Mouse (Mus musculus): ENCODE measurements at regions not wholly inside any gene's neighbourhood (a gene's known extent, or its start where the extent isn't known, plus 50 kb on each side); places are given as distances from the start of the nearest gene placed in this dataset.

DNA sequence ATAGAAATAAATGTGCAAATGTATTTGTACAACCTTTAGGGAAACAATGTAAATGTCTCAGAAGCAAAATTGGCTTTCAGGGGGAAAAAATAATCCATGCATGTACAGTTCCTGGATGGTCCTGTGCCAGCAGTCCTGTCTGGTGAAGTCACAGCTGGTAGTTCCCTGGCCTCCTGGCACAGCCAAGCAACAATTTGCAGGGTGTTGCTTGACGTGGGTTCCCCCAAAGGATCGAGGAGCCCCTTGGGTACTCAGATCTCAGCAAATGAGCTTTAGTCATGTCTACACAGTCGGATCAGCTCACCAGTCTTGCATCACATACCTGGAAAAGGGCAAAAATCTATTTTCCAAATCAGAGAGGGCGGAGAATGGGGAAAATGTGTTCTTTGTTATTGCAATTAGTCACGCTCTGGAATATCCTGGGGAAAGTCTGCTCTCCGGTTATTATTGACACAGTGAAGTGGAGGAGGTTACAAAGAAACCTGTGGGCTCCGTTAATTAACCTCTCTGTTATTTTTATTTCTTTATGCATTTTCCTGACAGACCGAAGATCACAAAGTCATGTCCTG, 106.9 kb downstream of the Tex36 start:
- no peaks in the 10 kb centered on the region for H3K4me1 ChIP-seq (ENCODE audit: control insufficient read depth, insufficient read depth, low read length)
- H3K27ac ChIP-seq (ENCODE audit: insufficient read depth, low read depth, low read length) = no peak overlapping the region
- no peak overlapping the region for H3K4me3 ChIP-seq (ENCODE audit: insufficient read depth, low read length)
- no peak for TF ChIP-seq POLR2A (IDR thresholded peaks at IDR 0.05; ENCODE audit: borderline replicate concordance, low read depth, low read length)
- TF ChIP-seq CTCF (IDR thresholded peaks at IDR 0.05; ENCODE audit: low read depth, low read length) = no peak

DNA sequence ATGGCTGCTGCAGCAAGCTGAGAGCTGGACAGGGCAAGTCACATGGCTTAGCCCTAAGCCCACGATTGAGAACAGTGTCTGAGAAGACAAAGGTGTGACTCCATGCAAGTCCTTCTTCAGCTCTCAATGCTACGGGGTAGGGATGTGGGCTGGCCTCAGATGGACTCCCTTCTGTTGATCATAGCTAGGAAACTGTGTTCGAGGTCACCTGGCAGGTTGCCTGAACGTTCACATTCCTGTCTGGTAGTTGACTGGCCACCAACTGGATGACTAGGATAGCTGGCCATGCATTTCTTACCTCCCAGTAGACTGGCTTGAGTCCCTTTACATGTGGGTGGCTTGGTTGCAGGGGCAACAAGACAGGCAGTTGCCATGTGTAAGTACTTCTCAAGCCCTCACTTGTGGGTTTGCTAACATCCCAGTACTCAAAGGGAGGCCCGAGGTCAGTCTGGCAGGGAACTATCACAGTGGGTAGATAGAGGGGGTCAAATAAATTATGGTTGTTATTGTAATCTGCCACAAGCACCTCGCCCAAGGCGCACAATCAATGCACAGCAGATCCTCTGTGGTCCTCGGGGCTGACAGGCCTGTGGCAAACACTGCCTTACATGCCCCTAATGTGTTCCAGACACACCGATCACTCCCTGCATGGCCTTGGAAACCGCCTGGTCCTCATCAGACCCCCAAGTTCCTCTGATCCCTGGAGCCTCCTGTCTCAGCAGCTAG, 107.5 kb downstream of the Tex36 start:
- TF ChIP-seq CTCF (IDR thresholded peaks at IDR 0.05; ENCODE audit: low read depth, low read length) = no peak
- no peak for TF ChIP-seq POLR2A (IDR thresholded peaks at IDR 0.05; ENCODE audit: borderline replicate concordance, low read depth, low read length)
- Histone ChIP-seq H3K4me1 (ENCODE audit: control insufficient read depth, insufficient read depth, low read length) (no peaks in the 10 kb centered on the region), H3K27ac (ENCODE audit: insufficient read depth, low read depth, low read length) (no peak overlapping the region), H3K4me3 (ENCODE audit: insufficient read depth, low read length) (no peak overlapping the region)

DNA sequence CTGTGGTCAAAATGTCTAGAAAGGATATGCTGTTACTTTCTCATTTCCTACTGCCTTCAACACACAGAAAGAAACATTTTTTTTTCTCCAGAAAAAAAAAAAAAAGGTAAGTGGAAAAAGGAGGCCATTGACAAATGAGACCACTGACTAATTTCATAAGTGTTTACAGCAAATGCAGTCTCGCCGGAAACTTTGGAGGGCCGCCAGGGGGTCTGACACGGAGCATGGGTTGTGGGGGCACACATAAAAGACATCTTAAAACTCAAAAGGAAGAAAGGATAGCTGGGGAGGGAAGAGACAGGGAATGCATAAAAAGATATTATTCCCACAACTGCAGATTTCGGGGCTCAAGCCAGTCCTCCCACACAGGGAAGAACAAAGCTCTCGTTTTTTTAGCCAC, 109.3 kb downstream of the Tex36 start:
- no peaks in the 10 kb centered on the region for H3K4me1 ChIP-seq (ENCODE audit: control insufficient read depth, insufficient read depth, low read length)
- H3K4me3 ChIP-seq (ENCODE audit: insufficient read depth, low read length) = no peak overlapping the region
- TF ChIP-seq POLR2A (IDR thresholded peaks at IDR 0.05; ENCODE audit: borderline replicate concordance, low read depth, low read length) (no peak), CTCF (IDR thresholded peaks at IDR 0.05; ENCODE audit: low read depth, low read length) (no peak)
- H3K27ac ChIP-seq (ENCODE audit: insufficient read depth, low read depth, low read length) = no peak overlapping the region

DNA sequence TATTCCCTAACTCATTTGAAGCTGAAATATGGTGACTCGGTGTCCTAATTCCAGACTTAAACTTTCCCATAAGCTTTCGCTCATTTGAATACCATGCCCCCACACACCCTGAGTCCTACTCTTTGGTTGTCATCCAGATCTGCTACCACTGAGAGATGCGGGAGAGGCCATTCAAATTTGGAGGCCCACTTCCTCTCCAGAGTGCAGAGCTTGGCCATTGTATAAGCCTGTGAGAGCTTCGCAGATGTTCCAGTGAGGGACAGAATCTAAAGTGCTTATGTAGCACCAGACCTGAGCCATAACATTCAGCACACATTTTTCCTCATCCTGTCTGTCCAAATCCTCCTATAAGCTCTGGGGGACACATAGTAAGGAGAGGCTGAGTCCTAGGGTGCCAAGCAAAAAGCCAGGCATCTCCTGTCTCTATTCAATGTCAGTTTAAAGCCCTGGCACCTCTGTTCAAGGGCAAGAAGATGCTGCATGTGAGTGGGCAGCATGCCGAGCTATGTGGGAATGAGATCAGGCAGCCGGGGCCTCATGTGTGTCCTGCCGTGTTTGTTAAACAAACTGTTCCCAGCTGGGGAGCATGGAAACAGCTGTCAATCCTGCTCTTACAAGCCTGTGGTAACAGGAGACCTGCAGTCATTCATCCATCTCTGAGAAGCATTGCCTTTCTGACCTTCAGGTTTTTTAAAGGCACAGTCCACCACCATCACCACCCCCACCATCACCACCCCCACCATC, 113.9 kb downstream of the Tex36 start:
- TF ChIP-seq CTCF (IDR thresholded peaks at IDR 0.05; ENCODE audit: low read depth, low read length) = no peak
- no peak for TF ChIP-seq POLR2A (IDR thresholded peaks at IDR 0.05; ENCODE audit: borderline replicate concordance, low read depth, low read length)
- Histone ChIP-seq H3K4me3 (ENCODE audit: insufficient read depth, low read length) (no peak overlapping the region), H3K27ac (ENCODE audit: insufficient read depth, low read depth, low read length) (no peak overlapping the region), H3K4me1 (ENCODE audit: control insufficient read depth, insufficient read depth, low read length) (no peaks in the 10 kb centered on the region)

DNA sequence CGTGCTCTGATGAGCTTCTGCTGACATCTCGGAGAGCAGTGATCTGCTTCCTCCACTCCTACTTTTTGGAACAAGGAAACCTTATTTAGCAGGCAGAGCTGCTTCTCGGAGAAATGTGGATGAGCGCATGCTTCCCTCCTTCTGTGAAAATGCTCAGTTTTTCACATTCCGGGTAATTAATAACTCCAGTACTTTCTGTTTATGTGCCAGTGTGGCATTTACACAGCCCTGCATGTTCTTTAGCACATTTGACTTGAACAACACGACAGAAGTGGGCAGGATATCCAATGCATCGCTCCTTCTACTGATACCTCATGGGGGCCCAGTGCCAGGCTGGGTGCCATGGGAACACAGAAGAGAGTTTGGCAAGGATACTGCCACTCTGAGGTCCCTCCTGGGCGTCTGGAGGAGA, 117.5 kb downstream of the Tex36 start:
- Histone ChIP-seq H3K4me1 (ENCODE audit: control insufficient read depth, insufficient read depth, low read length) (no peaks in the 10 kb centered on the region), H3K27ac (ENCODE audit: insufficient read depth, low read depth, low read length) (no peak overlapping the region), H3K4me3 (ENCODE audit: insufficient read depth, low read length) (no peak overlapping the region)
- TF ChIP-seq CTCF (IDR thresholded peaks at IDR 0.05; ENCODE audit: low read depth, low read length) (no peak), POLR2A (IDR thresholded peaks at IDR 0.05; ENCODE audit: borderline replicate concordance, low read depth, low read length) (no peak)

GRCm38 (mm10) chr7:133481529-133481928, 120.4 kb downstream of the Tex36 start:
- H3K4me3 ChIP-seq (ENCODE audit: insufficient read depth, low read length) = no peak overlapping the region
- no peak overlapping the region for H3K27ac ChIP-seq (ENCODE audit: insufficient read depth, low read depth, low read length)
- no peaks in the 10 kb centered on the region for H3K4me1 ChIP-seq (ENCODE audit: control insufficient read depth, insufficient read depth, low read length)
- no peak for TF ChIP-seq CTCF (IDR thresholded peaks at IDR 0.05; ENCODE audit: low read depth, low read length)
- no peak for TF ChIP-seq POLR2A (IDR thresholded peaks at IDR 0.05; ENCODE audit: borderline replicate concordance, low read depth, low read length)

GRCm38 (mm10) chr7:133479679-133480078, 122.3 kb downstream of the Tex36 start:
- H3K27ac ChIP-seq (ENCODE audit: insufficient read depth, low read depth, low read length) = no peak overlapping the region
- H3K4me3 ChIP-seq (ENCODE audit: insufficient read depth, low read length) = no peak overlapping the region
- TF ChIP-seq POLR2A (IDR thresholded peaks at IDR 0.05; ENCODE audit: borderline replicate concordance, low read depth, low read length) (no peak), CTCF (IDR thresholded peaks at IDR 0.05; ENCODE audit: low read depth, low read length) (no peak)
- H3K4me1 ChIP-seq (ENCODE audit: control insufficient read depth, insufficient read depth, low read length) = no peaks in the 10 kb centered on the region

GRCm38 (mm10) chr7:133477933-133478332, 124.0 kb downstream of the Tex36 start:
- Histone ChIP-seq H3K4me1 (ENCODE audit: control insufficient read depth, insufficient read depth, low read length) (no peaks in the 10 kb centered on the region), H3K4me3 (ENCODE audit: insufficient read depth, low read length) (no peak overlapping the region), H3K27ac (ENCODE audit: insufficient read depth, low read depth, low read length) (no peak overlapping the region)
- TF ChIP-seq POLR2A (IDR thresholded peaks at IDR 0.05; ENCODE audit: borderline replicate concordance, low read depth, low read length) = no peak
- no peak for TF ChIP-seq CTCF (IDR thresholded peaks at IDR 0.05; ENCODE audit: low read depth, low read length)

GRCm38 (mm10) chr7:133477221-133477620, 124.7 kb downstream of the Tex36 start:
- no peak overlapping the region for H3K4me3 ChIP-seq (ENCODE audit: insufficient read depth, low read length)
- no peak for TF ChIP-seq POLR2A (IDR thresholded peaks at IDR 0.05; ENCODE audit: borderline replicate concordance, low read depth, low read length)
- TF ChIP-seq CTCF (IDR thresholded peaks at IDR 0.05; ENCODE audit: low read depth, low read length) = no peak
- no peak overlapping the region for H3K27ac ChIP-seq (ENCODE audit: insufficient read depth, low read depth, low read length)
- H3K4me1 ChIP-seq (ENCODE audit: control insufficient read depth, insufficient read depth, low read length) = no peaks in the 10 kb centered on the region

DNA sequence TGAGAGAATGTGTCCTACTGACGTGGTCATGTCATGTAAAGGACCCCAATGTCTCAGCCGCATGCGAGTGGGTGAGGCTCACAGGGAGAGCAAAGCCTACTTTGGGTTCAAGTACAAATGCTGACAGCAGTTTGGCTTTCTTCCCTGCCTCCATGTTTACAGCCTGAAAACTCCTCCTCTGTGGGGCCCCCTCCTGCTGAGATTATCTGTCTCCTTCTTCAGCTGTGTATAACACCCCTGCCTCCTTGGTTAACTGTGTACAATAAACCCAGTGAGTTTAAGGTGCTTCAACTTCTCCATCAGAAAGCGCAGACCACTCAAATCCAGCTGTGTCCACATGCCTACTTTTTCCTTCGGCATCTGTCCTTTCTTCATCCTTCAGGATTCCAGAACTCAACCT, 130.3 kb downstream of the Tex36 start:
- Histone ChIP-seq H3K4me1 (ENCODE audit: control insufficient read depth, insufficient read depth, low read length) (no peaks in the 10 kb centered on the region), H3K4me3 (ENCODE audit: insufficient read depth, low read length) (no peak overlapping the region), H3K27ac (ENCODE audit: insufficient read depth, low read depth, low read length) (no peak overlapping the region)
- no peak for TF ChIP-seq POLR2A (IDR thresholded peaks at IDR 0.05; ENCODE audit: borderline replicate concordance, low read depth, low read length)
- no peak for TF ChIP-seq CTCF (IDR thresholded peaks at IDR 0.05; ENCODE audit: low read depth, low read length)

All from bone marrow macrophage, adult 2 months (primary cell).